Mouse (Mus musculus) stomach, embryonic 15.5 days (tissue): ENCODE results near the gene Tmem9b. TPM values are rescaled to one million over a fixed set of nuclear protein-coding genes. Genes with fewer than 3 reads are reported as not detected.

Experiments
- ATAC-seq: fragments of 200-750 bp; cut with Nextera tagmentation; 2 replicates; pipeline ENCODE4 v1.8.0; 2017; ENCODE audit warnings: low read depth, moderate number of reproducible peaks, moderate TSS enrichment; ENCODE audit not compliant: insufficient read depth, low FRiP score
- H3K27ac ChIP-seq: fragments of 300-500 bp; sonication (generic); 2 replicates; pipeline ENCODE4 v1.5.1; 2015; ENCODE audit warnings: mild to moderate bottlenecking, inconsistent platforms
- H3K27me3 ChIP-seq: fragments of 300-500 bp; sonication (generic); replicated peaks from 2 replicates; pipeline ENCODE4 v1.6.1; 2015; ENCODE audit warnings: inconsistent platforms
- H3K36me3 ChIP-seq: fragments of 300-500 bp; sonication (generic); 2 replicates; pipeline ENCODE4 v1.6.1; 2015; ENCODE audit warnings: inconsistent platforms
- H3K4me1 ChIP-seq: fragments of 300-500 bp; sonication (generic); 2 replicates; pipeline ENCODE4 v1.6.1; 2015; ENCODE audit warnings: inconsistent platforms
- H3K4me2 ChIP-seq: fragments of 300-500 bp; sonication (generic); 2 replicates; pipeline ENCODE4 v1.6.1; 2015; ENCODE audit warnings: mild to moderate bottlenecking, inconsistent platforms
- H3K4me3 ChIP-seq: fragments of 300-500 bp; sonication (generic); replicated peaks from 2 replicates; pipeline ENCODE4 v1.5.1; 2015; ENCODE audit warnings: inconsistent platforms
- H3K9ac ChIP-seq: fragments of 300-500 bp; sonication (generic); 2 replicates; pipeline ENCODE4 v1.6.1; 2015; ENCODE audit warnings: inconsistent platforms
- H3K9me3 ChIP-seq: fragments of 300-500 bp; sonication (generic); 2 replicates; pipeline ENCODE4 v1.6.1; 2016; ENCODE audit warnings: inconsistent platforms
- WGBS: fragments of 180-500 bp; shearing (Covaris S2); methylation state at CpG from one replicate; pipeline ENCODE4 v1.1.7; 2015; 5-methylcytosine and 5-hydroxymethylcytosine counted together
- polyA plus RNA-seq: library from polyadenylated mRNA; unstranded; fragments of >200 nt; fragmentation: Nextera tagmentation; extraction: Ambion mirVana; gene quantifications from 2 replicates; pipeline ENCODE4 v1.2.1, GENCODE M21; 2015

Gene Tmem9b
- polyA plus RNA-seq, 1 experiment from 2014 or later = 66.2 TPM

GRCm38 (mm10) chr7:109731626-109732025 lies 21.0 kb downstream of the Tmem9b start, which contains the start of gene Ascl3:
Ascl3 (minus strand) TSS chr7:109731726.
- H3K9ac ChIP-seq = no peak within 1 kb of the TSS
- H3K4me3 ChIP-seq = no peak within 1 kb of the TSS
- H3K27me3 ChIP-seq = no peaks in the 10 kb centered on the region
- H3K4me2 ChIP-seq = no peak within 1 kb of the TSS
- H3K4me1 ChIP-seq = 0 out of 2 replicates have a peak, but pooled peaks cover 4% of the 10 kb centered on the region
- no peaks in the 10 kb centered on the region for H3K36me3 ChIP-seq
- WGBS = 85% methylated on average over 5 of the region's 5 CpGs
- no peaks in the 10 kb centered on the region for H3K9me3 ChIP-seq
- 0 out of 2 replicates have a peak within 1 kb of the TSS, but pooled peaks have one; percentile 3 for H3K27ac ChIP-seq
- no peak for ATAC-seq

- no peaks in the 10 kb centered on the region for H3K9me3 ChIP-seq
- WGBS = 88% methylated on average over 5 of the region's 5 CpGs
- no peak within 1 kb of the TSS for H3K4me2 ChIP-seq
- H3K27me3 ChIP-seq = no peaks in the 10 kb centered on the region
- no peak within 1 kb of the TSS for H3K27ac ChIP-seq
- no peak within 1 kb of the TSS for H3K9ac ChIP-seq
- no peak within 1 kb of the TSS for H3K4me3 ChIP-seq
- H3K36me3 ChIP-seq = no peaks in the 10 kb centered on the region
- no peak for ATAC-seq
- no peaks in the 10 kb centered on the region for H3K4me1 ChIP-seq
Observed at GRCm38 (mm10) chr7:109723697-109724096, 29.0 kb downstream of the Tmem9b start, which contains the start of gene BC051019. BC051019 (minus strand) TSS chr7:109723850.

DNA sequence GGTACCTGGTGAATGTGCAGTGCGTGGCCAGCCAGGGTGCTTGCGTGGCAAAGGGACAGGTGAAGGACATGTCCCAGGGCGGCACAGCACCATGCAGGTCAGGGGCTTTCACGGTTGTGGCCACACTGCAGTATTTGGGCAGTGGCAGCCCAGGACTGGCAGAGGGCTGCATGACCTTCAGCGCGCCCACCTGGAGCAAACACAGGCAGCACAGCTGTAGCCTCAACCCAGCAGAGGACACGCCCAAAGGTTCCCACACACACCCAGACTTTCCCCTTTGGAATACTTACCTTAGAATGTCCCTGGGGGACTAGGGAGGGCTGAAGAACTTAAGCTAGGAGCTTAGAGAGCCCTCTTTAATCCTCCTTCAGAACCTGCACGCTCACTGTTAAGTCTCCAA lies 29.6 kb downstream of the Tmem9b start:
- 82% methylated on average over 8 of the region's 8 CpGs for WGBS
- ATAC-seq = peak; percentile 54

GRCm38 (mm10) chr7:109722618-109723017 lies 30.1 kb downstream of the Tmem9b start:
- no peaks in the 10 kb centered on the region for H3K27me3 ChIP-seq
- ATAC-seq = no peak
- no peaks in the 10 kb centered on the region for H3K9me3 ChIP-seq
- no peak overlapping the region for H3K4me2 ChIP-seq
- WGBS = 94% methylated on average over 2 of the region's 2 CpGs
- no peak overlapping the region for H3K9ac ChIP-seq
- no peaks in the 10 kb centered on the region for H3K4me1 ChIP-seq
- no peak overlapping the region for H3K27ac ChIP-seq
- H3K36me3 ChIP-seq = no peaks in the 10 kb centered on the region
- H3K4me3 ChIP-seq = no peak overlapping the region

More for the DNA sequence above, 29.6 kb downstream of the Tmem9b start:
- H3K4me2 ChIP-seq = no peak overlapping the region
- H3K4me3 ChIP-seq = no peak overlapping the region
- no peaks in the 10 kb centered on the region for H3K4me1 ChIP-seq
- H3K27me3 ChIP-seq = no peaks in the 10 kb centered on the region
- no peaks in the 10 kb centered on the region for H3K9me3 ChIP-seq
- no peak overlapping the region for H3K27ac ChIP-seq
- H3K36me3 ChIP-seq = no peaks in the 10 kb centered on the region
- H3K9ac ChIP-seq = no peak overlapping the region

- Histone ChIP-seq H3K4me2 (no peak overlapping the region), H3K27ac (no peak overlapping the region), H3K4me1 (no peaks in the 10 kb centered on the region), H3K4me3 (no peak overlapping the region), H3K9ac (no peak overlapping the region), H3K36me3 (no peaks in the 10 kb centered on the region), H3K9me3 (no peaks in the 10 kb centered on the region), H3K27me3 (no peaks in the 10 kb centered on the region)
- ATAC-seq = no peak
- 63% methylated on average over 9 of the region's 9 CpGs for WGBS
Observed at GRCm38 (mm10) chr7:109719286-109719685, 33.4 kb downstream of the Tmem9b start.

- Histone ChIP-seq H3K4me1 (no peaks in the 10 kb centered on the region), H3K4me2 (no peak overlapping the region), H3K36me3 (no peaks in the 10 kb centered on the region), H3K4me3 (no peak overlapping the region), H3K27ac (no peak overlapping the region), H3K27me3 (no peaks in the 10 kb centered on the region), H3K9ac (no peak overlapping the region), H3K9me3 (no peaks in the 10 kb centered on the region)
- no peak for ATAC-seq
- 90% methylated on average over 2 of the region's 2 CpGs for WGBS
Observed at GRCm38 (mm10) chr7:109713434-109713982, 39.2 kb downstream of the Tmem9b start.

GRCm38 (mm10) chr7:109712198-109712597 lies 40.5 kb downstream of the Tmem9b start:
- WGBS = 93% methylated on average over 7 of the region's 7 CpGs
- H3K4me3 ChIP-seq = no peak overlapping the region

DNA sequence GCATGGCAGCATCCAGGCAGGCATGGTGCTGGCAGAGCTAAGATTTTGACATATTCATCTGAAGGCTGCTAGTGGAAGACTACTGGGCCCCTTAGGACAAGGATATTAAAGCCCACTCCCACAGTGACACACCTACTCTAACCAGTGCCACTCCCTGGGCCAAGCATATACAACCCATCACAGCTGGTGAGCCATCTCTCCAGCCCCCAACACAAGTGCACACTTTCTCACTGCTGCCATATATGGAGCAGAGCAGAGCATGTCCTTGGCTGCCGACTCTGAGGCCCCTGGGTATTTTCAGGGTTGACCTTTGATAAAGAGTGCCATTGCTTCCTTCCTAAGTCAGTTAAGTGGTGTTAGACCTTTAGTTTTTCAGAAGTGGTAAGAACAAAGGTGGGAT lies 42.6 kb downstream of the Tmem9b start:
- H3K27me3 ChIP-seq = no peaks in the 10 kb centered on the region
- no peaks in the 10 kb centered on the region for H3K36me3 ChIP-seq
- no peak for ATAC-seq
- no peaks in the 10 kb centered on the region for H3K9me3 ChIP-seq
- no peak overlapping the region for H3K4me2 ChIP-seq
- H3K9ac ChIP-seq = no peak overlapping the region
- no peak overlapping the region for H3K4me3 ChIP-seq
- no peaks in the 10 kb centered on the region for H3K4me1 ChIP-seq
- H3K27ac ChIP-seq = 0 out of 2 replicates have a peak overlapping the region, but pooled peaks have one; percentile 17
- WGBS = 46% methylated on average over 1 of the region's 1 CpGs

More at GRCm38 (mm10) chr7:109712198-109712597, 40.5 kb downstream of the Tmem9b start:
- H3K9ac ChIP-seq = no peak overlapping the region
- no peaks in the 10 kb centered on the region for H3K36me3 ChIP-seq
- no peak overlapping the region for H3K4me2 ChIP-seq
- no peaks in the 10 kb centered on the region for H3K27me3 ChIP-seq
- no peak for ATAC-seq
- H3K4me1 ChIP-seq = no peaks in the 10 kb centered on the region
- H3K27ac ChIP-seq = no peak overlapping the region
- no peaks in the 10 kb centered on the region for H3K9me3 ChIP-seq

GRCm38 (mm10) chr7:109708961-109709382 lies 43.7 kb downstream of the Tmem9b start:
- no peaks in the 10 kb centered on the region for H3K4me1 ChIP-seq
- H3K36me3 ChIP-seq = no peaks in the 10 kb centered on the region
- ATAC-seq = no peak
- H3K9me3 ChIP-seq = no peaks in the 10 kb centered on the region
- no peak overlapping the region for H3K4me2 ChIP-seq
- H3K4me3 ChIP-seq = no peak overlapping the region
- no peaks in the 10 kb centered on the region for H3K27me3 ChIP-seq
- peak overlapping the region; percentile 17; the same call in 1 of the 2 replicates for H3K27ac ChIP-seq
- H3K9ac ChIP-seq = no peak overlapping the region
- WGBS = 20% methylated on average over 3 of the region's 3 CpGs

DNA sequence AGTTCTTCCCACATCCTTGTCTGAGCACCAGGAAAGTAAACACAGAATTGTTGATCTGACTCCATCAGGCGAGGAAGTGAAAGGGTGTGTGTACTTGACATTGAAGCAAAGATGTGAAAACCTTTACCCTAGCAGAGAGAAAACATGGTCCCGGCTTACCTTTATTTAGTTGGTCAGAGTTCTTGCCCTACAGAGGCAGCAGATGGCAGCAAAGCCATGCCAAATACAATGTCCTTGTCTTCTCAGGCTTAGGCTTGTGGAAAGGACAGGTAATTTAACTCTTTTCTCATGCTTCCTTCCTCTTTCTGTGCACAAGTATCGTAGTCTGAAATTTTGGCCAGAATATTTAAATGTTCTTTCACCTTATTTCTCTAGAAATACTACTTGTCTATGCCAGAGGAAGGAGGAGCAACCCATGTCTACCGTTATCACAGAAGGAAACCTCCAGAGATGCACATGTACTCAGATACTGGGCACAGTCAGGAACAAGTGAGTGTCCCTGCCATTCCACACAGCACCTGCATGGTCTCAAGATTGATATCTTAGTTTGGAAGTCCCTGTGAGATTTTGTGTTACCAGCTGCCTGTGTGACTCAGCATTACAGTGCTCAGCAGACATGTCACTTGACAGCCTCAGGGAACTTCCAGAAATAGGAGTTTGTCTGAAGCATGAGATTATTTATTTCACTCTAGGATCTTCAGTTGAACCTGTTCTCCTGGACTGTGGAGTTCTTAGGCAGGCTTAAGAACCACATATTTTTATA lies 45.5 kb downstream of the Tmem9b start:
- no peak overlapping the region for H3K4me2 ChIP-seq
- H3K9me3 ChIP-seq = no peaks in the 10 kb centered on the region
- no peaks in the 10 kb centered on the region for H3K27me3 ChIP-seq
- no peaks in the 10 kb centered on the region for H3K36me3 ChIP-seq
- H3K9ac ChIP-seq = no peak overlapping the region
- H3K4me3 ChIP-seq = no peak overlapping the region
- ATAC-seq = no peak
- H3K4me1 ChIP-seq = 0 out of 2 replicates have a peak, but pooled peaks cover 2% of the 10 kb centered on the region
- no peak overlapping the region for H3K27ac ChIP-seq
- WGBS = 34% methylated on average over 4 of the region's 4 CpGs

DNA sequence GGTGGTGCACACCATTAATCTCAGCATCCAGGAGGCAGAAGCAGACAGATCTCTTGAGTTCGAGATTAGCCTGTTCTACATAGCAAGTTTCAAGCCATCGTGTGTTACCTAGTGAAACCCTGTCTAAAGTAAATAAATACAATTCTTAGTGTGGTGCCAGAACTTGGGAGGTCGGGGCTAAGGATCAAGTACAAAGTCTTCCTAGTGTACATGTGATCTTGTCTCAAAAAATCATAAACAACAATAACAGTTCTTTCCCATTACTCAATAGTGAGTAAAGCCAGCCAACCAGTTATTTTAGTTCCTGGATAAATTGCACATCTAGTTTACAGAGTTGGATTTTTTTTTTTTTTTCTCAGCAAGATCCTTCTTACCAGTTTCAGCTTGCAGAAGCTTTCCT lies 48.2 kb downstream of the Tmem9b start:
- peak overlapping the region; percentile 79; the same call in 1 of the 2 replicates for H3K27ac ChIP-seq
- H3K9ac ChIP-seq = no peak overlapping the region
- no peaks in the 10 kb centered on the region for H3K36me3 ChIP-seq
- peak overlapping the region; percentile 73 for H3K4me3 ChIP-seq
- no peak for ATAC-seq
- H3K4me1 ChIP-seq = 0 out of 2 replicates have a peak, but pooled peaks cover 2% of the 10 kb centered on the region
- WGBS = 54% methylated on average over 3 of the region's 3 CpGs
- peak overlapping the region; percentile 81 for H3K4me2 ChIP-seq
- H3K9me3 ChIP-seq = no peaks in the 10 kb centered on the region
- H3K27me3 ChIP-seq = no peaks in the 10 kb centered on the region

DNA sequence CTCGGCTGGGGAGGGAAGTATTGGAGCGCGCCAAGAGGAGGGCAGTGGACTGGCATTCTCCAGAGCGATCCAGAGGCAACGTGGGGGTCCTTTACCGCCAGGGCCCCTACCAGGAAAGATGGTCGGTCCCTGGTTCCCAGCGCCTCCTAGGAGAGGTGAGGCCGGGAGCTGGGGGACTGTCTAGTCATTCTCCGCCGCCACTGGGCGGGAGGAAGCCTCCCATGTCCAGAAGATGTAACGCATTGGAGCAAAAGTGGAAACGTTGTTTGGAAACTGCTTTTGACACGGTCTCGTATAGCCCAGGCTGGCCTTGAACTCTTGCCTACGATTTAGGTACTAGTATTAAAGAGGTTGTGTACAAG lies 48.7 kb downstream of the Tmem9b start:
- no peaks in the 10 kb centered on the region for H3K36me3 ChIP-seq
- no peaks in the 10 kb centered on the region for H3K9me3 ChIP-seq
- peak overlapping the region; percentile 80 for H3K9ac ChIP-seq
- peak overlapping the region; percentile 73 for H3K4me3 ChIP-seq
- H3K27me3 ChIP-seq = no peaks in the 10 kb centered on the region
- under 1% methylated on average over 17 of the region's 17 CpGs for WGBS
- H3K4me2 ChIP-seq = peak overlapping the region; percentile 81
- H3K4me1 ChIP-seq = 0 out of 2 replicates have a peak, but pooled peaks cover 2% of the 10 kb centered on the region
- H3K27ac ChIP-seq = peak overlapping the region; percentile 79
- no peak for ATAC-seq
